Mouse (Mus musculus) heart, adult 2 months (tissue): ENCODE results near the gene Casq1.

Experiments
- CTCF ChIP-seq: fragments of 200-600 bp; IDR thresholded peaks from 2 replicates; pipeline ENCODE4 v1.8.1; 2022; ENCODE audit warnings: antibody characterized with exemption, mild to moderate bottlenecking, moderate library complexity
- EP300 ChIP-seq: fragments of 200-500 bp; IDR thresholded peaks from 2 replicates; pipeline ENCODE4 v1.6.1; 2011; ENCODE audit warnings: low read depth, low read length, control low read depth; ENCODE audit not compliant: insufficient read depth
- POLR2A ChIP-seq: fragments of 200-500 bp; IDR thresholded peaks from 2 replicates; pipeline ENCODE4 v1.6.1; 2011; ENCODE audit warnings: mild to moderate bottlenecking, low read depth, low read length, control low read depth; ENCODE audit not compliant: insufficient read depth

- TF ChIP-seq EP300 (no peak), CTCF (no peak), POLR2A (no peak)
These were observed 6.9 kb downstream of the Casq1 start for GRCm38 (mm10) chr1:172212776-172213175.
